Mouse (Mus musculus): Measurements from ENCODE around the gene Znrf1.
"Not testable (repeated sequence)": the region's sequence is repeated elsewhere in the genome, so short reads cannot be mapped to it uniquely, and the experiment has no call there.

The Znrf1 gene

GRCm38 (mm10) chr8:111536031-111536977 is at the start of gene Znrf1:
Gene Znrf1, plus strand, starts transcription at chr8:111536097.
- peak; percentile 98 for DNase-seq (ENCODE audit: low read depth, low spot score)

DNA sequence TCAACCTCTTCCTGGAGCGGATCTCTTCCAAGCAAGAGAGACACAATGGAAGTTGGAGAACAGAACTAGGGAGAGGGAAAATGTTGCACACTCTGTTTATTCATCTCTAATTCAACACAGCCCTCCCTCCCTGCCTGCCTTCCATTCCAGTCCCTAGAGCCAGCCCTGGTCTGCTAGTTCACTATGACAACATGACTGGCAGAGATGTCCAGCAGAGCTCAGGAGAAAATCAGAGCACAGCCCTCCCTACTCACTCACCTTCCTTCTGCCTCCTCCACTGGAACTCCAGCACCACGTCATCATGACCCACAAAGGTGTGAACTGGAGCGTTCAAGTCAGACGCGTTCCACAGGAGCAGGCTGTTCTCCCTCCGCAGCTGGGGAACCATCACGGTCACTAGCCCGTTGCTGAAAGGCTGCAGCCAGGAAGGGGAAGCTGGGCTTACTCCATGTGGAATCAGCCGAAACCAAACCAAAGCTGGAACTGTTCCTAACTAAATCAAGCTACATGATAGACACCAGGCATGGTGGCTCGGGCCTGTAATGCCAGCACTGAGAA is 45.8 kb upstream of the Znrf1 start:
- peak; percentile 9 for DNase-seq (ENCODE audit: low read depth, low spot score)

DNA sequence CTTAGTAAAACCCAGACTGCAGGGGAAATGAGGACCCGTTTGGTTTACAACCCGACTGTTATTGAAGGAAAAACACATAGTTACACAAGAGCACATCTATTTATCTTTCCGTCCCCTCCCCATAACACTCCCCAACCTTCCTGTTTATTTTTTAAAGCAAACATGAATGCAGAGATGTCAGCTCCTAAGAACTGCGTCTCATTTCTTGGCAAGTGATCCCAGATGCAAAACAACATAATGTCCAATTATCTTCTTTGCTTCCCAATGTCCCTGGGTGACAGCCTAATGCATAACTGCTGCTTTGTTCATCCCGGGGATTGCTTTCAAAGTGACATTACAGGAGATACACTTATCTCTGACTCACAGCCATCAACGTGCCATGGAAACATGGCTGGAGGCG is 44.7 kb upstream of the Znrf1 start:
- no peak for DNase-seq (ENCODE audit: low read depth, low spot score)

DNA sequence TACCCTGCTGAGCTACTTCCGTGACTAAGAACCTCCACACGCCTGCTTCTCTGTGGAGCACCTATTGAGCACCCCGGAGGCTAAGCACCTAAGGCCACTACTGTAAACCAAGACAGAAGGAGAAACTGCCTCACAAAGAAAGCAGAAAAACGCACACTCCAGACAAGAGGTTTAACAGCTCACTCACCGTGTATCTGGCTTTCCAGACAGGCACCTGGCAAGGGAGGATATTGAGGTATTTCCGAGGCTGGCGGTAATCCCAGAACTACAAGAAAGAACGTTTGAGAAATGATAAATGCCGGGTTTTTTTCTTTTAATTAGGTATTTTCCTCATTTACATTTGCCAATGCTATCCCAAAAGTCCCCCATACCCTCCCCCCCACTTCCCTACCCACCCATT is 43.4 kb upstream of the Znrf1 start:
- no peak for DNase-seq (ENCODE audit: low read depth, low spot score)

DNA sequence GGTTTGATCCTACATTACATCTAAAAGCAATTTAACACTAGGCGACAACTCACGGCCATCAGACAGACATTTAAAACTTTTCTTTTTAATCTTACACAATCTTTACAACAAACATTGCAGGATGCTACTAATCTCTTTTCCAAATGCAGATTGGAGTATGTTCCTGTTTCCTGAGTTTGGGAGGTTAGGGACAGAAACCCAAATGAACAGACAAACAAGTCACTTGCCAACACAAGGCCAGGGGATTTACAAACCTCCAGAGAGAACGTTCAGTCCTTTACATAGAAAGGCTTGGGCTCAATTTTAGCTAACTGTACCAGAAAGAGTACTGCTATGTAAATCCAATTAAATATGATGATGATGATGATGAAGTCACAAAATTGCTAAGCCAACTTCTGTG is 42.7 kb upstream of the Znrf1 start:
- no peak for DNase-seq (ENCODE audit: low read depth, low spot score)

DNA sequence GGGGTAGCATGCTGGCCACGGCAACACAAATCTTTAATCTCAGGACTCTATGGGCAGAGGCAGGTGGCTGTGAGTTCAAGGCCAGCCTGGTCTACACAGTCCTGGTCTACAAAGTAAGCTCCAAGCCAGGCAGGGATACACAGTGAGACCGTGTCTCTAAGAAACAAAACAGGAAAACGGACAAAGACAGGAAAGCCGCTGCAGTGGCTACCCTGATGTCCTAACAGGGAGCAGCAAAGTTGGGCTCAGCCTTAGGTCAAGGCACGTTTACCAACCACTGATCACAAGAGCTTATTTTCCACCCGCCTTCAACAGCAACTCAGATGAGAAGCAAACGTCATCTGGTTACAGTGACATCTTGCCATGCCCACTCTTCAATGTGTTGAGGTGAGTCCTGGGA is 39.6 kb upstream of the Znrf1 start:
- no peak for DNase-seq (ENCODE audit: low read depth, low spot score)

GRCm38 (mm10) chr8:111498249-111498648 is 37.6 kb upstream of the Znrf1 start:
- not testable (repeated sequence) for DNase-seq (ENCODE audit: low read depth, low spot score)

DNA sequence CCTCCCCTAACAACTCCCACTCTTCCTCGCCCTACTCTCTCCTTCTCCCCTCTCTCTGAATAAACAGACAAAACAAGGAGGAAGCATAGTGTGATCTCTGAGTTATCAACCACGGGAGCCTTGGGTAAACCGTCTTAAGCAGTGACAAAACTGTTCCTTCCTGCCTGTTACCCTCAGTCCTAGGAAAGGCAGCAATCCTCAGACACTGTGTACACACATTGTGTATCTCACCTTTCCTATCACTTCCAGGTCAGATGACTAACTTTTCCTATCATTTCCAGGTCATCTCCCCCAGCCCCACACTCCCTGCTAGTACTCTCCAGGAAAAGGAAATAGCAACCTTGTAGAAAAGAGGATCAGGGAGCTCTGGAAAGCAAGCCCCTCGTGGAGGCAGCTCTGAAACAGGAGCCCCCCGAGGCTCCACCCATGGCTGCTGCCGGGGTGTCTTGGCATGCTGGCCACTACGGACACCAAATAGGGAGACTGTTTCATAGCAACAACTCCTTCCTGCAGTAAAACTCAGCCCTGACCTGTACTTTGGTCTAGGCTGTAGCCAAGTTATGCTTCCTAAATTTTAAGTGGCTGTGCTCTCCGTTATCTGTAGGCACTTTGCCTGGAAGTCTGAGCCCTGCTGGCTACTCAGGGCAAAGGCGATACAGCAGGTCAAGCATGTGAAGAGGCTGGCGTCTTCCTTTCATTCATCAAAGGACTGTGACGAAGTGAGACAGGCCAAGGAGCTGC is 34.0 kb upstream of the Znrf1 start:
- DNase-seq (ENCODE audit: low read depth, low spot score): no peak

- DNase-seq (ENCODE audit: low read depth, low spot score): no peak
Measured at GRCm38 (mm10) chr8:111508566-111508965, 27.3 kb upstream of the Znrf1 start.

GRCm38 (mm10) chr8:111509278-111509677 is 26.6 kb upstream of the Znrf1 start:
- DNase-seq (ENCODE audit: low read depth, low spot score): no peak

DNA sequence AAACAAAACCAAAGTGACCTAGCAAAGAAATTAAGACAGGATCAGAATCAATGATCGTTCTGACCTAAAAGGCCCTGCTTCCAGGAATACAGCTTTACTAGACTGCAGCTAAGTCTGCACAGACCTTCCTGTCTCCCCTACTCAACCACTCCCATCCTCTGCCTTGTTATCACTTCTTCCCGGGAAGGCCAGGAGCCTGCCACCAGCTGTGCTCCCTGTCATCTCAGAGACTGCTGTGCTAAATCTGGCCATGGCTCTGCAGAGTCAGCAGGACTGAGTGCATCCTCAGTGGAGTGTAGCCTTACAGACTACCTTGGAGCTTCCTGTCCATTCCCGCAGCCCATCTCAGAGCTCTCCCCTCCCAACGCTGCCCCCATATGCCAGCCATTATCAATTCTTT is 25.5 kb upstream of the Znrf1 start:
- DNase-seq (ENCODE audit: low read depth, low spot score): peak; percentile 25

DNA sequence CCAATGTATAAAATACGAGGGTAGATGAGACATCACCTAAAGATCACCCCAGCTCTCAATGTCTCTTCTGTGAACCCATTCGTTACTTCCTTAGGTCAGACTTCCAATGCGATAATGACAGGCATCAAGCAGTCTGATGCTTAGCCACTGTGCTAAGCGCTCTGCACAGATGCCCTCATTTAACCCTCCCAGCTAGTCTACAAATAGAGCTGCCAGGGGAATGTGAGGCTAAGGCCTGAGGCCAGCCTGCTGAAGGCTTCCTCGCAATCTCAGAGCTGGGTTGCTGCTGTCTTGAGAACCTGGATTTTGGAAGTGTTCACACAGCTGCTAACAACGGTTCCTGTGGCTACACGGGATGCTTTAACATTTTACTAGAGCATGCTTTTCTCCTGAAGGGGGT is 23.0 kb upstream of the Znrf1 start:
- DNase-seq (ENCODE audit: low read depth, low spot score): no peak

DNA sequence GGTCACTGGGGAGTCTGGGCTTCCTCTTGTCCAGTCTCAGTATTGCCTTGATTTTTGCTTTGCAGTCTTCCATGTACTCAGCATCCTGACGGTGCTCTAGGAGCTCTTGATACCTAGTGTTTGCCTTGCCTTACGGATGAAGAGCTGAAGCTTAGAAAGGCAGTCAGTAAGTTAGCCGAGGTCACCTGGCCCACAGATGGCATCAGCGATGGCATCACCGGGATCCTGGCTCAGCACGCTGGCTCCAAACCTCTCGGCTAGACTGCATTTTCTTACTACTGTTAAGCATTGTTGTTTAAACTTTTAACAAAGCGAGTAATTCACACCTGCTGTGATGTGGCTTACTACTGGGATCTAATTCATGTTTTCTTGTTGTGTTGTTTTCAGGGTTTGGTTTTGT is 22.5 kb upstream of the Znrf1 start:
- no peak for DNase-seq (ENCODE audit: low read depth, low spot score)

GRCm38 (mm10) chr8:111516451-111517035 is 19.4 kb upstream of the Znrf1 start:
- no peak for DNase-seq (ENCODE audit: low read depth, low spot score)

DNA sequence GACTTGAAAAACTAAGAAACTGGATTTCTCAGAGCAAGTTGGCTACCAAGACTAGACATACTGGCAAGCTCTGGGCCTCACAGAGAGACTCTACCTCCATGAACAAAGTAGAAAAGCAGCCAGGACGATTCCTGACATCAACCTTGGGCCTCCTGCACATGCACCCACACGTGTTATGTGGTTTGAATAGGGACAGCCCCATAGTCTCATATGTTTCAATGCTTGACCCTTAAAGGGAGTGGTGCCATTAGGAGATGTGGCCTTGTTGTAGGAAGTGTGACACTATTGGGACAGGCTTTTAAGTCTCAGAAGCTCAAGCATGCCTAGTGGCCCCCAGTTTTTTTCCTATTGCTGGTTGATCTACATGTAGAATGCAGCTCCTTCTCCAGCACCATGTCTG is 18.4 kb upstream of the Znrf1 start:
- DNase-seq (ENCODE audit: low read depth, low spot score): no peak

- peak; percentile 99 for DNase-seq (ENCODE audit: low read depth, low spot score)
Measured at GRCm38 (mm10) chr8:111521713-111522429, 14.0 kb upstream of the Znrf1 start, which contains the start of gene Wdr59. Gene Wdr59, minus strand, starts transcription at chr8:111522092.

DNA sequence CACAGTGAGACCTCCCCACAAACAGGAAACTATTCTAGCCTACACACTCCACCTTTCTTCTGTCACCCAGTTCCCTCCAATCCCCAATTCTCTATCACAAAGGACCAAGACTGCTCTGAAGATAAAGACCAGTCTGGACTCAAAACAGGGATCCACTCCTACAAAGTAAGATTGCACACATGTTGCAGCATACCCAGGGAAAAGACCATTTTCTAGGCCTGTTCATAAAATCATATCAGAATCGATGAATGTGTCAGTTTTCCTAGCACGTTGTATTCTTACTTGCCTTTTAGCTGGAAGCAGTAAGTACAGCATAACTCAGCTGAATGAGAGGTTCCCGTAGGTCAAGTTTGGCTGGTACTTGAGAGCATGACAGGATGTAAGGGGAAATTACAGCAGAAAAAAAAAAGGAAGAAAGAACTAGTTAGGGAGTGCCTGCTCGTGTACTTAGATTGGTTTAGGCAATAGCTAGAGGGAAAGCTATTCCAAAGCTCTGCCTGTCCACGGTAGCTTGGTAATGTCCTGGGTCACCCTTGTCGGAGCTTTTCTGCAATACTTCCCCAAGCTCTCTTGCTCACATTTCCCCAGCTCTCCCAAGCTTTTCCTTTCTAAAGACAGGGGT is 9.4 kb upstream of the Znrf1 start:
- no peak for DNase-seq (ENCODE audit: low read depth, low spot score)

DNA sequence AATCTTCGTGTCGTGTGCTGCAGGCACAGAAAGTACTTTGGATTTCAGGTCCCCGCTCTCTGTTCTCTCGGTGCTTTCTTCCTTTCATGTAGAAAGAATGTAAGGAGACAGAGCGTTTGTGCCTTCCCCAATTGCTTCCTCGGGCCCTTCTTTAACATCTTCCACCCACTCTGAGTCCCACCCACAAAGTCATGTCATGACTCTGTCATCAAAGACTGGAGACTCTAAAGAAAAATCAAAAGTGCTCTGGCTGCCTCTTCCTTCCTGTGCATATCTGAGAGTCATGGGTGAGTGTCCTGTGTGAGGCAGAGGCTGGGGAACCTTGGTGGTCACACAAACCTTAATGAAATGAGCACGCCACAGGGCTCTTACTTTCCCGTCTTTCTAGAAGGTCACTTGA is 8.7 kb upstream of the Znrf1 start:
- no peak for DNase-seq (ENCODE audit: low read depth, low spot score)

DNA sequence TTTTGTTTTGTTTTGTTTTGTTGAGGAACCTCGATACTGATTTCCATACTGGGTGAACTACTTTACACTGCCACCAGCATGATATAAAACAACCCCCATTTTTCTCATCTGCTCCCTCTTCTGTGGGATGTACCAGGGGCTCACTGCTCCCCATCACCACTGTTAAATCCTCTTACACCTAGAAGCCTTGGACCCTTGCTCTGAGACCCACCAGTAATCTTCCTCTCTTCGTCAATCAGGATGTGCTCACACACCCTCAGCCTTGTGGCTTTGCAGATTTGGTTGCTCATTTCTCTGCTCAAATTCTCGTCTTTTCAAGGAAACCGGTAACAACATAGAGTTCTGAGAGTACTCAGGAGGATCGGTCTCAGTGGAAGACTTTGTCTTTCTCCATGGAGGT is 7.8 kb upstream of the Znrf1 start:
- no peak for DNase-seq (ENCODE audit: low read depth, low spot score)

DNA sequence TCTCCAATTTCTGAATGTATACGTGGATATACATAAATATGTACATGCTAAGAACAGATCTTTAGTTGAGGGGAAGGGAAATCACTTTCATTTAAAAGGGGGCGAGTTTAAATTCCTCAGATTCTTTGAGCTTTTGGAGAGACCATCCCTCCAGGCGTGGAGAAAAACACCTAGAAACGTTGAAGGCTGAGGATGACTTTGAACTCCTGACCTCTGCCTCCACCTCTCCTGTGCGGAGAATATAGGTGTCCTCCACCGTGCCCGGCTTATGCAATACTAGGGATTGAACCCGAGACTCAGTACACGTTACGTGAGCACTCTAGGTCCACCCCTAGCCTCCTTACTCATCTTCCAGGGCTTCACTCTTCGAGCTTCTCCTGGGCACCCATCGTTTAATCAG is 4.7 kb upstream of the Znrf1 start:
- DNase-seq (ENCODE audit: low read depth, low spot score): peak; percentile 39

- no peak for DNase-seq (ENCODE audit: low read depth, low spot score)
Measured at GRCm38 (mm10) chr8:111531621-111532020, 4.3 kb upstream of the Znrf1 start.
